Mouse (Mus musculus) kidney, embryonic 14.5 days (tissue): ENCODE measurements around the gene Wbp4. TPM values are rescaled to one million over a fixed set of nuclear protein-coding genes. Genes with fewer than 3 reads are reported as not detected.

Experiments used
- ATAC-seq: fragments of 200-750 bp; cut with Nextera tagmentation; 2 replicates; pipeline ENCODE4 v1.8.0; 2017; ENCODE audit warnings: moderate number of reproducible peaks, mild to moderate bottlenecking, moderate TSS enrichment, moderate library complexity; ENCODE audit not compliant: low FRiP score, low TSS enrichment
- H3K27ac ChIP-seq: fragments of 300-500 bp; sonication (generic); 2 replicates; pipeline ENCODE4 v1.5.1; 2014; ENCODE audit warnings: low read depth, mild to moderate bottlenecking, low read length, moderate library complexity, mixed read lengths
- H3K27me3 ChIP-seq: fragments of 300-500 bp; sonication (generic); 2 replicates; pipeline ENCODE4 v1.6.1; 2014; ENCODE audit warnings: mild to moderate bottlenecking, low read length; ENCODE audit not compliant: control insufficient read depth, insufficient read depth
- H3K36me3 ChIP-seq: fragments of 300-500 bp; sonication (generic); 2 replicates; pipeline ENCODE4 v1.6.1; 2014; ENCODE audit warnings: low read length, mixed read lengths; ENCODE audit not compliant: control insufficient read depth, insufficient read depth
- H3K4me1 ChIP-seq: fragments of 300-500 bp; sonication (generic); 2 replicates; pipeline ENCODE4 v1.6.1; 2014; ENCODE audit warnings: low read length, mixed read lengths; ENCODE audit not compliant: control insufficient read depth, insufficient read depth
- H3K4me2 ChIP-seq: fragments of 300-500 bp; sonication (generic); replicated peaks from 2 replicates; pipeline ENCODE4 v1.6.1; 2014; ENCODE audit warnings: low read depth, mild to moderate bottlenecking, low read length
- H3K4me3 ChIP-seq: fragments of 300-500 bp; sonication (generic); 2 replicates; pipeline ENCODE4 v1.5.1; 2014; ENCODE audit warnings: mild to moderate bottlenecking, low read length
- H3K9ac ChIP-seq: fragments of 300-500 bp; sonication (generic); 2 replicates; pipeline ENCODE4 v1.6.1; 2014; ENCODE audit warnings: low read depth, mild to moderate bottlenecking, low read length, moderate library complexity
- H3K9me3 ChIP-seq: fragments of 300-500 bp; sonication (generic); 2 replicates; pipeline ENCODE4 v1.6.1; 2016; ENCODE audit warnings: low read length; ENCODE audit not compliant: control insufficient read depth
- WGBS: fragments of 180-500 bp; shearing (Covaris S2); extraction: QIAGEN DNeasy Blood & Tissue Kit; methylation state at CpG from one replicate; pipeline ENCODE4 v1.1.7; 2014; 5-methylcytosine and 5-hydroxymethylcytosine counted together
- polyA plus RNA-seq: library from polyadenylated mRNA; unstranded; fragments of >200 nt; fragmentation: Nextera tagmentation; extraction: Ambion mirVana; gene quantifications from 2 replicates; pipeline ENCODE4 v1.2.1, GENCODE M21; 2014

The Wbp4 gene
- polyA plus RNA-seq, 1 experiment from 2014 or later = 47.1 TPM

DNA sequence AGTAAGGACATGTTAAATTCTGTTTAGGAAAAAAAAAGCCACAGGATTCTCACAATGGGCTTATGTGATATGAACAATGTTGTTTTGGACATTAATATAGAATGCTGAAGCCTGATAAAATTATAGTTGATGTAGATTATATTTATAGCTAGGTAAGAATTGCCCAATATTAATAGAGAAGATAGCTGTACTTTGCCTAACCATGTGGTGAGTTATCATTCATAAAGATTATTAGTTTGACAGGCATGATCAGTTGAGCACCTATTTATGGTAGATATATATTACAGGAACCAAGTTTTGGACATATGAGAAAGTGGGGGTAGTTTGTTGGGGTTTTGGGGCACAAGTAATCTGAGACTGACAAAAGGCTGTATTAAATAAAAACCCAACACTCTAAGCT, 39.3 kb upstream of the Wbp4 start:
- Histone ChIP-seq H3K27ac (no peak overlapping the region), H3K27me3 (no peaks in the 10 kb centered on the region), H3K9ac (no peak overlapping the region), H3K36me3 (no peaks in the 10 kb centered on the region), H3K4me1 (no peaks in the 10 kb centered on the region), H3K4me2 (no peak overlapping the region), H3K4me3 (no peak overlapping the region), H3K9me3 (no peaks in the 10 kb centered on the region)
- ATAC-seq = no peak

DNA sequence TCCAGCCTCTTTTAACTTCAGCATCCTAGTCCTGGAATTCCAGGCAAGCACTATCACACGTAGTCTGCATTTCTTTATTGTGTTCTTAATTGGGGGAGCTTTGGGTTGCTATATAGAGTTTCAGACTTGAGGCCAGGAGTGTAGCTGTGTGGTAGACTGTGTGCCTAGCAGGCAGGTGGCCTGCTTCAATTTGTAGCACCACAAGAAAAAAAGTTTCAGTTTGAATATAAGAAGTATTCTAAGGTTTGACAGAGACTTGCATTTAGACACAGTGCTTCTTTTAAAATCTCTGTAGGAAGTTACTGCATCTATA, 38.3 kb upstream of the Wbp4 start:
- H3K4me1 ChIP-seq = no peaks in the 10 kb centered on the region
- no peak overlapping the region for H3K4me2 ChIP-seq
- 50% methylated on average over 1 of the region's 1 CpGs for WGBS
- H3K27ac ChIP-seq = no peak overlapping the region
- H3K36me3 ChIP-seq = no peaks in the 10 kb centered on the region
- no peaks in the 10 kb centered on the region for H3K27me3 ChIP-seq
- H3K4me3 ChIP-seq = no peak overlapping the region
- no peaks in the 10 kb centered on the region for H3K9me3 ChIP-seq
- no peak overlapping the region for H3K9ac ChIP-seq
- ATAC-seq = no peak

DNA sequence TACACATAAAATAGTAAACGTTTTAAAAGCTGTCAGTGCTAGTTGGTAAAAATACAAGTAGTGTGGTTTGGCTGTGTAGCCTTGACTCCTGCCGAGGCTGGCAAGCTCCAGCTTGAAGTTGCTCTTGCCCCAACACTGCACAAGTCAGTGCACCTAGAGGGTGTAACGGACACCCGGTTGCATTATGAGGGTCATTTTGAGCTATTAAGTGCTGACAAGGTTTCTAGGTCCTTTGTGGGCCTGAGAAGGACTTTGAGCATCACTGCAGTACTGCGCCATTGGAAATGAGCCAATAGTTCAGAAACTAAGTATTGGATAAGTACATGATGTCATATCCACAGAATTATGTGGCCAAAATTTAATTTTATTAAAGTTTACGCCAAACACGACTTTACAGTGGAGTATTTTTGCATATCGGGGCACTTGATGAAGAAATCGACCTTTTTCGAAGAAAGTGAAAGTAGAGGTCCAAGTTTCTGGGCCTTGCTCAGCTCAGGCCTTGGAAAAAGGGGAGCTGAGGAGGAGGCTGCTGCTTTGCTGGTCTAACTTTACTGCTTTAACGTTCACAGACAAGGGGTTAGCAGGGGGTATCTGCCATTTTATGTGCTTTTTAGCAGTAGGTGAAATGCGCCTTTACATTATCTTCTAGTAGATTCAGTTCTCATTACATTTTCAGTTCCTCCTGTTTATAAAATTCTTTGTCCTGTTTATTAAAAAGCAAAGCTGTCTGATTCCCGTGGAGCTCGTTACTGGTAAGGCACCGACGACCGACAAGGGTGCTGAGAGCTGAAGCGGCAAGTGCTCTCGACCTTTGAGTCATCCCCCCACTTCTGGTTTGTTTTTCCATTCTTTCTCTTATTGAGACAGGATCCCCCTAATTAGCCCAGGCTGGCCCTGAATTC, 37.7 kb upstream of the Wbp4 start:
- Histone ChIP-seq H3K36me3 (no peaks in the 10 kb centered on the region), H3K27ac (no peak overlapping the region), H3K9me3 (no peaks in the 10 kb centered on the region), H3K4me2 (no peak overlapping the region), H3K4me3 (no peak overlapping the region), H3K27me3 (no peaks in the 10 kb centered on the region), H3K9ac (no peak overlapping the region), H3K4me1 (no peaks in the 10 kb centered on the region)
- ATAC-seq = no peak
- 69% methylated on average over 19 of the region's 19 CpGs for WGBS

DNA sequence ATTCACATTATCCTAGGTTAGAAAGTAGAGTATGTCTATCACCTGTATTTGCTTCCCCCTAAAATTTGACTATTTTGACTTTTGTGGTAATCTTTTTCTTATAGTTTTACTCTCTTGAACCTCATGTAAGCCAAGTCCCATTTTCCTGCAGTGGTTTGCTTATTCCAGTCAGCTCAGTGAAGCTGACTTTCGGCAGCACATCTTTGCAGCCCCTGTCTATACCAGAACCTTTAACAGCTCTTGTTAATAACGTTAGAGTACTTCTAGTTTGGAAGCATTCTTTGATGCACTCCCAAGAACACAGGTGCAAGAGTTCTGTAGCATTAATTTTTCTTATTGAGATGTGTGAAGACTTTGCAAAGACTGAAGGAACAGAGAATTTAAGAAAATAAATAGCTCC, 36.8 kb upstream of the Wbp4 start:
- no peaks in the 10 kb centered on the region for H3K27me3 ChIP-seq
- no peaks in the 10 kb centered on the region for H3K36me3 ChIP-seq
- no peaks in the 10 kb centered on the region for H3K9me3 ChIP-seq
- no peak overlapping the region for H3K4me3 ChIP-seq
- ATAC-seq = no peak
- H3K4me1 ChIP-seq = no peaks in the 10 kb centered on the region
- no peak overlapping the region for H3K9ac ChIP-seq
- no peak overlapping the region for H3K4me2 ChIP-seq
- WGBS = 87% methylated on average over 2 of the region's 2 CpGs
- H3K27ac ChIP-seq = no peak overlapping the region

DNA sequence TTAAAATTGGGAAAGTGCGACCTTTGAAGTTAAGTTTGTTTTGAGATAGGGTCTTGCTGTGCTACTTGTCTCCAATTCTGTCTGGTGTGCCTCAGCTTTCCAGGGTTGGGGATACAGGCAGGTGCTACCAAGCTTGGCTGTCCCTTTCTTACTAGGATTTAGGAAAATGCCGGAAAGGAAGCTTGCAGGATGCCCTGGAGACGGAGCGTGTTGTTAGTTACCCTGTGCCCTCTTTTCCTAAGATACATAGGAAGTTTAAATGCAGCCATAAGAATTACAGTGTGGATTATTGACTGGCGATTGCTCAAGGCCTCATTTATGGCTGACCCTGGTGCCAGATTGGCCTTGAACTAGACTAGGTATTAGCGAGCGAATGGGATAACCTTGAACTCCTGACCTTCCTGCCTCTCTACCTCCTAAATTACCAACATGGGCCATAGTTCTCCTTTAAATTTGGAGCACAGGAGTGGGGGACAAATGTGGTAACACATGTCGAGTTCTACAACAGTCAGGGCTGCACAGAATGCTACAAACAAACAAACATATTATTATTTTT, 35.9 kb upstream of the Wbp4 start:
- Histone ChIP-seq H3K4me3 (no peak overlapping the region), H3K27ac (no peak overlapping the region), H3K36me3 (no peaks in the 10 kb centered on the region), H3K9ac (no peak overlapping the region), H3K4me1 (no peaks in the 10 kb centered on the region), H3K9me3 (no peaks in the 10 kb centered on the region), H3K27me3 (no peaks in the 10 kb centered on the region), H3K4me2 (no peak overlapping the region)
- WGBS = 88% methylated on average over 8 of the region's 8 CpGs
- ATAC-seq = no peak

DNA sequence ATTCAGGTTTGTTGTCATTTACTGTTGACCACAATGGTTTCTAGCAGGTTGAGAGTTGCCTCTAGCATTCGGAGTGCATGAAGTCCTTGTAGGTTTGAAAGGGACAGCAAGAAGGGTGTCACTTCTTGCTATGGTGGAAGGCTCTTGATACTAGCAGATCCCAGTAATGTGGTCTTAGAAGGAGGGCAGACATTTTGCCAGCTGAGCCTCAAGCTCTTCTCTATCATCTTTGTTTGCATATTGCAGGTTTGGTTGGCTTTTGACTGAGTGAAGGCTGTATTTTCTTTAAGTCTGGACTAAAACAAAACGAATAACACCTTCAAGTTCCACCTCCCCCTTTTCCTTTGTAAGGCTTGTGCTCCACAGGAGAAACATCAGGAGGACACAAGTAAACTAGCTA, 35.4 kb upstream of the Wbp4 start:
- Histone ChIP-seq H3K4me2 (no peak overlapping the region), H3K4me1 (no peaks in the 10 kb centered on the region), H3K4me3 (no peak overlapping the region)

DNA sequence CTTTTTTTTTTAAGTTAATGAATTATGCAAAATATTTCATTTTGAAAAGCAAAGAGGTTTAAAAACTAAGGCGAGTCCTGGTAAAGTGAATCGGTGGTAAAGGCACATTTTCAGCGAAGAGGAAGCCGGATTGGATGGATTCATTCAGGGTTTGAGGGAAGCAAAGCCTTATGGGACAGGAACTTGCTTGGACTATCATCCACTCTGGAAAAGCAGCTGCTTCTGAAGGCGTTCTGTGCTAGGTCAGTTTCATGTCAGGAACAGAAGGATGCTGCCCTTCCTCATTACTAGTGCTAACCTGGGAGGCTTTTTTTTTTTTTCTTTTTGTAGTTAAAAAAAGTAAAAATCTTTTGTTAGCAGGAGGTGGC, 34.9 kb upstream of the Wbp4 start:
- Histone ChIP-seq H3K36me3 (no peaks in the 10 kb centered on the region), H3K4me3 (0 out of 2 replicates have a peak overlapping the region, but pooled peaks have one; percentile 16), H3K4me2 (peak overlapping the region; percentile 9; the same call in 1 of the 2 replicates), H3K4me1 (no peaks in the 10 kb centered on the region), H3K27ac (no peak overlapping the region), H3K9ac (no peak overlapping the region), H3K9me3 (no peaks in the 10 kb centered on the region), H3K27me3 (no peaks in the 10 kb centered on the region)
- 72% methylated on average over 5 of the region's 5 CpGs for WGBS
- ATAC-seq = no peak

More for the DNA sequence above, 35.4 kb upstream of the Wbp4 start:
- Histone ChIP-seq H3K27me3 (no peaks in the 10 kb centered on the region), H3K27ac (no peak overlapping the region), H3K9me3 (no peaks in the 10 kb centered on the region), H3K36me3 (no peaks in the 10 kb centered on the region), H3K9ac (no peak overlapping the region)
- WGBS = 85% methylated on average over 2 of the region's 2 CpGs
- no peak for ATAC-seq

DNA sequence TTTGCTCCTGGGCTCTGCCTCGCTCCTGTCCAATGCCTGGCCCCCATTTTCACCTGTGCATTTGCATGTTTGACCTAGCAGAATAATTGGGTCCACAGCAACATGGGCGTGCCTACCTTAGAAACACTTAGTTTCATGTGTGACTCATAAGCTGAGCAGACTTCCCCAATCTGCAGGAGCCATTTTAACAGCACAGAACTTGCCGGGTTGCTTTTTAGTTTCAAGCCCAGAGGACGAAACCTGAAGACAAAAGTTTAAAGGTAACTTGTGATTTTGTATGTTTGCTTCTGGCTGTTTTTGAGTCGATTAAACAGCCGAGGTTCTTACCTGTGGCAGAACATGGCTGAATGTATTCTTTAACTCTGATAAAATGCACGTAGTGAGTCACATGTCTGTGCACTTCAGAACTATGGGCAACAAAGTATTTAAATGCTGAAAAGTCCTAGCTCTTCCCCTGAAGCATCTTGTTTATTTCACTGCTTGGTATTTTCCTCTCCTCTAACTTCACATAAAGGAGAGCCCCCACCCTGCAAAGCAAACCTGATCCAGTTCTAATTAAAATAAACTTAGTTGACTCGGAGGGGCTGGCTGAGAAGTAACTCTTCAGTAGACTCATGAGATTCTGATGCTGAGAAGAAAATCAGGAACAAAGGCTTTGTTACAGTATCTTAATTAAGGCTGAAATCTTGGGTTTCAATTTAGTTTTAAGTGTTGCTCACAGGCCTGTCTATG, 34.4 kb upstream of the Wbp4 start:
- H3K36me3 ChIP-seq = no peaks in the 10 kb centered on the region
- peak overlapping the region; percentile 25; the same call in 1 of the 2 replicates for H3K27ac ChIP-seq
- no peaks in the 10 kb centered on the region for H3K9me3 ChIP-seq
- H3K4me2 ChIP-seq = peak overlapping the region; percentile 9; the same call in 1 of the 2 replicates
- ATAC-seq = peak; percentile 68; the same call in 1 of the 2 replicates
- no peaks in the 10 kb centered on the region for H3K27me3 ChIP-seq
- no peaks in the 10 kb centered on the region for H3K4me1 ChIP-seq
- peak overlapping the region; percentile 16; the same call in 1 of the 2 replicates for H3K4me3 ChIP-seq
- no peak overlapping the region for H3K9ac ChIP-seq
- 67% methylated on average over 8 of the region's 8 CpGs for WGBS

DNA sequence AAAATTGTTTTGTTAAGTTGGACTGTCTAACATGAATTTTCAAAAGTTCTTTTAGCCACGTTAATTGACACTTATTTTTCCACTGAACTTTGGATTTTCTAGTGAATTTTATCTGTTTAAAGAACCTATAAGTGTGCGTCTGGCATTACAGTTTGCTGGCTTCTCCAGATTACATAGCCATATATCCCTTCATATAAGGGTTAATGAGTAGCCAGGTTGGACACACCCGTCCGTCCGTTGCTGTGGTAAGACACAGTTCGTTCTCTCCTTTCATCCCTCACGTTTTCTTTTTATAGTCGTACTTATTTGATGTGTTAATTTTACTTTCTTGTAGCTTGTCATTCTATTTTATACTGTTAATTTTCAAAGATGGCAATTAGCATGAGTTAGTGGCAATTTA, 33.8 kb upstream of the Wbp4 start:
- no peak overlapping the region for H3K4me3 ChIP-seq
- H3K27ac ChIP-seq = no peak overlapping the region
- no peaks in the 10 kb centered on the region for H3K36me3 ChIP-seq
- H3K4me2 ChIP-seq = no peak overlapping the region
- H3K9me3 ChIP-seq = no peaks in the 10 kb centered on the region
- H3K4me1 ChIP-seq = no peaks in the 10 kb centered on the region
- H3K27me3 ChIP-seq = no peaks in the 10 kb centered on the region
- no peak overlapping the region for H3K9ac ChIP-seq
- WGBS = 76% methylated on average over 8 of the region's 8 CpGs
- ATAC-seq = no peak
